Mouse (Mus musculus) E14TG2a.4 (cell line): Measurements from ENCODE around the gene Pkig.
"Not testable (repeated sequence)": the region's sequence is repeated elsewhere in the genome, so short reads cannot be mapped to it uniquely, and the experiment has no call there.

Experiments
- H3K27me3 ChIP-seq: 2 replicates; pipeline ENCODE4 v1.6.1; 2014; ENCODE audit warnings: low read length, control low read depth; ENCODE audit not compliant: insufficient read depth
- H3K36me3 ChIP-seq: 2 replicates; pipeline ENCODE4 v1.6.1; 2014; ENCODE audit warnings: low read length, control low read depth; ENCODE audit not compliant: insufficient read depth
- H3K4me1 ChIP-seq: replicated peaks from 2 replicates; pipeline ENCODE4 v1.6.1; 2014; ENCODE audit warnings: low read depth, low read length, control low read depth
- H3K4me3 ChIP-seq: replicated peaks from 2 replicates; pipeline ENCODE4 v1.5.1; 2014; ENCODE audit warnings: mild to moderate bottlenecking, low read length
- H3K9me3 ChIP-seq: 2 replicates; pipeline ENCODE4 v1.6.1; 2014; ENCODE audit warnings: low read length, control low read depth
- CTCF ChIP-seq: conservative IDR thresholded peaks from 2 replicates; pipeline ENCODE4 v1.5.1; 2014; ENCODE audit warnings: low read length
- NANOG ChIP-seq: IDR thresholded peaks from 2 replicates; pipeline ENCODE4 v1.6.1; 2014; ENCODE audit warnings: borderline replicate concordance, low read length, mixed read lengths
- POU5F1 ChIP-seq: IDR thresholded peaks from 2 replicates; pipeline ENCODE4 v1.6.1; 2014; ENCODE audit warnings: low read length, borderline replicate concordance

Pkig gene

DNA sequence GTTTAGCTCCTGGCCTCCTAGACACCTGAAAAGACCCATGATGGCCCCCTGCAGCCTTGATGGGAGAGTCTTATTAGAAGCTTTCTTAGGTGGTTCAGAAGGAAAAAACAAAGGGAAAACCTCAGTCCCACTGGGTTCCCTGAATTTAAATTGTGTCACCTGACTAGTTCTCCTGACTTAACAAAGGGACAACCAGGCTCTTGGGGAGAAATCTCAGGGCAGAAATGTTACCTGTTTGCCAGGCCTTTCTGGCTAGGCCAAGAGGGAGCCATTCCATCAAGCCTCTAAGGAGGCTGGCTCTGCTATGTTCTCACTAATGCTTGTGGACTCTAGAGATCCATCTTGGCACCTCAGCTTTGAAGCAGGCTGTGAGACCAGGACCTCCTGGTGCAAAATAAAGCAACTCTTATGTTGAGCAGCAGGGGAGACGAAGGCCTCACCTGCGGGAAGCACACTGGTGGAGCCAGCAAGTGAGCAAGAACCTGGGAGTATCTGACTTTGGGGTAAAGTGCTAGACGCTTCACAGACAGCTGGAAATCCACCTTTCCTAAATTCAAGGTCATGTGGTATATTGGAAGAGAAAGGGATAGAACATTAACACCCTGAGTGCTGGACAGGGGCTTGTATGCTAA is 40.8 kb upstream of the Pkig start:
- no peak overlapping the region for H3K4me3 ChIP-seq

GRCm38 (mm10) chr2:163617874-163618273 is 40.3 kb upstream of the Pkig start:
- Histone ChIP-seq H3K27me3 (no peaks in the 10 kb centered on the region), H3K36me3 (peaks cover 52% of the 10 kb centered on the region), H3K4me1 (peaks cover 17% of the 10 kb centered on the region), H3K9me3 (no peaks in the 10 kb centered on the region), H3K4me3 (no peak overlapping the region)
- TF ChIP-seq NANOG (no peak), CTCF (no peak), POU5F1 (no peak)

More for the DNA sequence above, 40.8 kb upstream of the Pkig start:
- no peak for TF ChIP-seq NANOG
- TF ChIP-seq POU5F1: no peak
- no peak for TF ChIP-seq CTCF
- Histone ChIP-seq H3K4me1 (peaks cover 17% of the 10 kb centered on the region), H3K9me3 (no peaks in the 10 kb centered on the region), H3K36me3 (peaks cover 49% of the 10 kb centered on the region), H3K27me3 (no peaks in the 10 kb centered on the region)

- Histone ChIP-seq H3K9me3 (no peaks in the 10 kb centered on the region), H3K4me3 (no peak overlapping the region), H3K27me3 (no peaks in the 10 kb centered on the region), H3K4me1 (peaks cover 15% of the 10 kb centered on the region), H3K36me3 (peaks cover 64% of the 10 kb centered on the region)
- no peak for TF ChIP-seq POU5F1
- TF ChIP-seq CTCF: no peak
- no peak for TF ChIP-seq NANOG
Observed at GRCm38 (mm10) chr2:163620451-163620850, 37.7 kb upstream of the Pkig start.

DNA sequence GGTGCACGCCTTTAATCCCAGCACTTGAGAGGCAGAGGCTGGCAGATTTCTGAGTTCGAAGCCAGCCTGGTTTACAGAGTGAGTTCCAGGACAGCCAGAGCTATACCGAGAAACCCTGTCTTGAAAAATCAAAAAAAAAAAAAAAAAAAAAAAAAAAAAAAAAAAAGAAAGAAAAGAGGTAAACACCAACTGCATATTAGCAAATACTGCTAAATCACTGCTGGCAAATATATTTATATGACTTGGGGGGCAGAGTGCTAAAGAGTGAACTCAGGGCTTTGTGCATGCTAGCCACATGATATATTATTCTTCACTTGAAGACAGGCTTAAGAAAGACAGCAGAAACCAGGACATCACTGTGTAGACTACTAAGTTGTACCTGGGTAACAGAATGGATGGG is 36.8 kb upstream of the Pkig start:
- not testable (repeated sequence) for H3K4me1 ChIP-seq, H3K4me3 ChIP-seq, H3K27me3 ChIP-seq, H3K9me3 ChIP-seq
- peaks cover 64% of the 10 kb centered on the region for H3K36me3 ChIP-seq

DNA sequence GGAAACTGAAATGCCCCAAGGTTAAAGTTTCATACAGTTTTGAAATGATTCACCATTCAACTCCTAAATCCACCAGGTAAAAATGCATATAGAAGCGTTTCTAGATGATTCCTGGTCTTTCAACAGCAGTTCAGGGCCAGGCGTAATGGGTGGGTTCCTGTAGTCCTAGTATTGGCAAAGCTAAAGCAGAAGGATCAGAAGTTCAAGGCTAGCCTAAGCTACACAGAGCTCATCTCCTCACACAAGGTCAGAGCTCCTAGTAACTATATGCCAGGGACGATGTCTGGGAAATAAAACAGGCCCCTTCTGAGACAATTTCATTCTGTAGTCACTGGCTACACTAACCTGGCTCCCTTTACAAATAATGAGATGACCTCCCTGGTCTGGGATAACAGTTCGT is 27.0 kb upstream of the Pkig start:
- peaks cover 76% of the 10 kb centered on the region for H3K36me3 ChIP-seq
- no peaks in the 10 kb centered on the region for H3K4me1 ChIP-seq
- TF ChIP-seq POU5F1 (no peak), NANOG (no peak), CTCF (no peak)
- H3K27me3 ChIP-seq: no peaks in the 10 kb centered on the region
- no peak overlapping the region for H3K4me3 ChIP-seq
- no peaks in the 10 kb centered on the region for H3K9me3 ChIP-seq

GRCm38 (mm10) chr2:163631715-163632114 is 26.5 kb upstream of the Pkig start:
- Histone ChIP-seq H3K4me3 (no peak overlapping the region), H3K4me1 (no peaks in the 10 kb centered on the region), H3K27me3 (no peaks in the 10 kb centered on the region), H3K9me3 (no peaks in the 10 kb centered on the region), H3K36me3 (peaks cover 76% of the 10 kb centered on the region)
- TF ChIP-seq CTCF: peak; percentile 46
- TF ChIP-seq POU5F1: no peak

DNA sequence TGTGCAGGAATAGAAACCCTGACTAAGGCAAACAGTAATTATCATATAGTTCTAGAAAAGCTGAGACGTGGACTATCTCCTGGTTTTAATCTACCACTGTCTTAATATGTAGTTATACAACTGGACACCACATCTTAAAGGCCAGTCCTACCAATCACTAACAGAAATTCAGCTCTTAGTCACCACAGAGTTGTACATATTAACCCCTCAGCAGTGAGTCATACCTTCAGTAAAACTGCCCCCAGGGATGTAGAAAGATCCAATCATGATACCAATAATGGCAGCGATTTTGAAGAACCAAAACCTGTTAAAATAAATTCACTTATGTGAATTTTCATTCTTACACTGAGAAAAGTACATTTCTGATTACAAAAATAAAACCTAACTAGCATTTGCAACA is 24.0 kb upstream of the Pkig start:
- Histone ChIP-seq H3K9me3 (no peaks in the 10 kb centered on the region), H3K4me1 (peaks cover 19% of the 10 kb centered on the region), H3K4me3 (no peak overlapping the region), H3K27me3 (no peaks in the 10 kb centered on the region), H3K36me3 (peaks cover 72% of the 10 kb centered on the region)
- TF ChIP-seq NANOG: no peak
- TF ChIP-seq POU5F1: no peak
- TF ChIP-seq CTCF: no peak

- TF ChIP-seq CTCF (no peak), POU5F1 (no peak), NANOG (no peak)
- no peaks in the 10 kb centered on the region for H3K9me3 ChIP-seq
- H3K36me3 ChIP-seq: peaks cover 66% of the 10 kb centered on the region
- H3K4me1 ChIP-seq: peaks cover 25% of the 10 kb centered on the region
- no peaks in the 10 kb centered on the region for H3K27me3 ChIP-seq
- no peak overlapping the region for H3K4me3 ChIP-seq
Observed at GRCm38 (mm10) chr2:163636057-163636456, 22.1 kb upstream of the Pkig start.

GRCm38 (mm10) chr2:163637655-163638266 is 20.4 kb upstream of the Pkig start:
- Histone ChIP-seq H3K36me3 (peaks cover 55% of the 10 kb centered on the region), H3K4me1 (peaks cover 36% of the 10 kb centered on the region), H3K4me3 (no peak overlapping the region), H3K27me3 (no peaks in the 10 kb centered on the region), H3K9me3 (no peaks in the 10 kb centered on the region)
- TF ChIP-seq CTCF: no peak
- no peak for TF ChIP-seq POU5F1
- no peak for TF ChIP-seq NANOG
